Mouse (Mus musculus) C2C12 (cell line): ENCODE measurements around the gene Hspa1b.

ENCODE experiments used
- CTCF ChIP-seq: IDR thresholded peaks from one replicate; pipeline ENCODE4 v1.5.1; 2011; ENCODE audit not compliant: control insufficient read depth, insufficient read depth, insufficient read length
- MYOD1 ChIP-seq: IDR thresholded peaks from one replicate; pipeline ENCODE4 v1.6.1; 2011; ENCODE audit warnings: low read depth; ENCODE audit not compliant: control insufficient read depth, insufficient read length
- MYOG ChIP-seq: IDR thresholded peaks from one replicate; pipeline ENCODE4 v1.6.1; 2011; ENCODE audit not compliant: control insufficient read depth, insufficient read length; ENCODE audit errors: extremely low read depth
- USF1 ChIP-seq: IDR thresholded peaks from one replicate; pipeline ENCODE4 v1.6.1; 2011; ENCODE audit warnings: low read depth, mild to moderate bottlenecking, control low read depth, moderate library complexity

GRCm38 (mm10) chr17:34953904-34954303 is 5.1 kb downstream of the Hspa1b start:
- TF ChIP-seq CTCF (no peak), MYOD1 (no peak), USF1 (no peak), MYOG (no peak)
